Mouse (Mus musculus) ES-Bruce4 (cell line): ENCODE measurements around the gene Wdr93. TPM values are rescaled to one million over a fixed set of nuclear protein-coding genes. Genes with fewer than 3 reads are reported as not detected.

ENCODE experiments used
- H3K27ac ChIP-seq: 2 replicates; pipeline ENCODE4 v1.5.1; 2012; ENCODE audit warnings: low read length, inconsistent platforms; ENCODE audit not compliant: insufficient read depth
- H3K27me3 ChIP-seq: 2 replicates; pipeline ENCODE4 v1.6.1; 2012; ENCODE audit warnings: mild to moderate bottlenecking, low read length, inconsistent platforms; ENCODE audit not compliant: control insufficient read depth, poor library complexity, insufficient read depth, severe bottlenecking
- H3K36me3 ChIP-seq: 2 replicates; pipeline ENCODE4 v1.6.1; 2012; ENCODE audit warnings: inconsistent platforms, mild to moderate bottlenecking, low read length, moderate library complexity; ENCODE audit not compliant: control insufficient read depth, poor library complexity, insufficient read depth, severe bottlenecking
- H3K4me1 ChIP-seq: one replicate; pipeline ENCODE4 v1.8.1; 2011; ENCODE audit warnings: low read length; ENCODE audit not compliant: control insufficient read depth, insufficient read depth
- H3K4me3 ChIP-seq: 2 replicates; pipeline ENCODE4 v1.5.1; 2011; ENCODE audit warnings: low read depth, mild to moderate bottlenecking, low read length
- H3K9ac ChIP-seq: 2 replicates; pipeline ENCODE4 v1.6.1; 2012; ENCODE audit warnings: low read depth, mild to moderate bottlenecking, inconsistent platforms; ENCODE audit not compliant: poor library complexity, severe bottlenecking
- H3K9me3 ChIP-seq: replicated peaks from 2 replicates; pipeline ENCODE4 v1.6.1; 2012; ENCODE audit warnings: mild to moderate bottlenecking, low read length, inconsistent platforms; ENCODE audit not compliant: control insufficient read depth, poor library complexity, insufficient read depth, severe bottlenecking
- CTCF ChIP-seq: IDR thresholded peaks from one replicate; pipeline ENCODE4 v1.8.1; 2011; ENCODE audit warnings: low read depth, low read length
- EP300 ChIP-seq: IDR thresholded peaks from 2 replicates; pipeline ENCODE4 v1.6.1; 2011; ENCODE audit warnings: low read depth, low read length; ENCODE audit not compliant: insufficient read depth
- POLR2A ChIP-seq: IDR thresholded peaks from one replicate; pipeline ENCODE4 v1.8.1; 2011; ENCODE audit warnings: low read length; ENCODE audit not compliant: insufficient read depth
- polyA plus RNA-seq: library from polyadenylated mRNA; stranded (reverse); fragments of >200 nt; gene quantifications from 2 replicates; pipeline ENCODE4 v1.2.4, GENCODE M21; 2011; ENCODE audit warnings: low read depth; ENCODE audit not compliant: missing spikeins, insufficient read depth, insufficient read length

Wdr93 gene
- polyA plus RNA-seq, 1 experiment, result 1.9 TPM

DNA sequence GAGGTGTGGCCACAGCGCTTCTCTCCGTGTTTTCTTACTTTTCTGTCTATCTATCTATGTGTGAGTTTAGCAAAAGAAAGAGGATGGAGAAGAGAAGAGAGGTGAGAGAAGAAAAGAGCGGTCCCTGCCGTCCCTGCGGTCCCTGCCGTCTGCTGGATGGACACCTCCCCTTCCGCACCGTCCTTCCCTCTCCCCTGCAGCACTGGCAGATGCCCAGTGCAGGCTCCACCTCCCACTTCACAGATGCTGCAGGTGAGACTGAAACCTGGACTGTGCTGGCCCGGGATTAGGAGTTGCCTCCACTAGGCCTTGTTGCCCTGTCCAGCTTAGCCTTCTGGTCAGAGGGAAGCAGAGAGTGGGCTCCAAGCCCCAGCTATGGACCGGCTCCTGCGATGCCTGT is 58.4 kb downstream of the Wdr93 start:
- no peaks in the 10 kb centered on the region for H3K9me3 ChIP-seq
- no peaks in the 10 kb centered on the region for H3K27me3 ChIP-seq
- no peaks in the 10 kb centered on the region for H3K36me3 ChIP-seq
- no peak overlapping the region for H3K27ac ChIP-seq
- H3K4me3 ChIP-seq, result no peak overlapping the region
- H3K4me1 ChIP-seq, result peaks cover 1% of the 10 kb centered on the region
- no peak for TF ChIP-seq CTCF
- no peak for TF ChIP-seq EP300
- no peak for TF ChIP-seq POLR2A
- H3K9ac ChIP-seq, result no peak overlapping the region

DNA sequence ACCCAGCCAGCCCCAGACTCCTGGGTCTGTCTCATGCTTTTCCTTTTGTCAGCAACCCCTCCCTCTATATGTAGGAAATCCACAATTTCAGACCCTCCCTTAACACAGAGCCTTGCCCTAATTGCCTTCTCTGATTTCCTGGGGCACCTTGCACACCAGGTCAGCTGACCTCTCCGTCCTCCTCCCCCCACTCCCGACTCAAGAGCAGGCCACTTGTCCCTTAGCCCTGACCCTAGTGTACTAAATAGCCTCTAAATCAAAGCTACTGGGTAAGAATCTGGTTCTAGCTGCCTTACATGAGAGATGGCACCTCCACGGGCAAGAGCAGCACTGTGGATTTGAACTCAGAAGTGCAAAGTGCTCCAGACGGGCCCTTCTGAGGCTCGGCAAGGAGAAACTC is 59.1 kb downstream of the Wdr93 start:
- Histone ChIP-seq H3K4me3 (no peak overlapping the region), H3K9ac (no peak overlapping the region), H3K4me1 (peaks cover 1% of the 10 kb centered on the region), H3K9me3 (no peaks in the 10 kb centered on the region), H3K27me3 (no peaks in the 10 kb centered on the region), H3K27ac (no peak overlapping the region), H3K36me3 (no peaks in the 10 kb centered on the region)
- TF ChIP-seq EP300 (no peak), CTCF (no peak), POLR2A (no peak)

GRCm38 (mm10) chr7:79803887-79804286 is 60.9 kb downstream of the Wdr93 start:
- Histone ChIP-seq H3K9ac (no peak overlapping the region), H3K27me3 (no peaks in the 10 kb centered on the region), H3K4me3 (no peak overlapping the region), H3K36me3 (no peaks in the 10 kb centered on the region), H3K9me3 (no peaks in the 10 kb centered on the region), H3K27ac (no peak overlapping the region), H3K4me1 (peaks cover 1% of the 10 kb centered on the region)
- TF ChIP-seq CTCF (no peak), EP300 (no peak), POLR2A (no peak)

GRCm38 (mm10) chr7:79808561-79808960 is 65.6 kb downstream of the Wdr93 start:
- Histone ChIP-seq H3K27ac (no peak overlapping the region), H3K4me3 (no peak overlapping the region), H3K4me1 (no peaks in the 10 kb centered on the region), H3K27me3 (no peaks in the 10 kb centered on the region; the same call in 1 of the 2 replicates), H3K9me3 (no peaks in the 10 kb centered on the region), H3K9ac (no peak overlapping the region), H3K36me3 (no peaks in the 10 kb centered on the region)
- TF ChIP-seq EP300 (no peak), CTCF (no peak), POLR2A (no peak)

DNA sequence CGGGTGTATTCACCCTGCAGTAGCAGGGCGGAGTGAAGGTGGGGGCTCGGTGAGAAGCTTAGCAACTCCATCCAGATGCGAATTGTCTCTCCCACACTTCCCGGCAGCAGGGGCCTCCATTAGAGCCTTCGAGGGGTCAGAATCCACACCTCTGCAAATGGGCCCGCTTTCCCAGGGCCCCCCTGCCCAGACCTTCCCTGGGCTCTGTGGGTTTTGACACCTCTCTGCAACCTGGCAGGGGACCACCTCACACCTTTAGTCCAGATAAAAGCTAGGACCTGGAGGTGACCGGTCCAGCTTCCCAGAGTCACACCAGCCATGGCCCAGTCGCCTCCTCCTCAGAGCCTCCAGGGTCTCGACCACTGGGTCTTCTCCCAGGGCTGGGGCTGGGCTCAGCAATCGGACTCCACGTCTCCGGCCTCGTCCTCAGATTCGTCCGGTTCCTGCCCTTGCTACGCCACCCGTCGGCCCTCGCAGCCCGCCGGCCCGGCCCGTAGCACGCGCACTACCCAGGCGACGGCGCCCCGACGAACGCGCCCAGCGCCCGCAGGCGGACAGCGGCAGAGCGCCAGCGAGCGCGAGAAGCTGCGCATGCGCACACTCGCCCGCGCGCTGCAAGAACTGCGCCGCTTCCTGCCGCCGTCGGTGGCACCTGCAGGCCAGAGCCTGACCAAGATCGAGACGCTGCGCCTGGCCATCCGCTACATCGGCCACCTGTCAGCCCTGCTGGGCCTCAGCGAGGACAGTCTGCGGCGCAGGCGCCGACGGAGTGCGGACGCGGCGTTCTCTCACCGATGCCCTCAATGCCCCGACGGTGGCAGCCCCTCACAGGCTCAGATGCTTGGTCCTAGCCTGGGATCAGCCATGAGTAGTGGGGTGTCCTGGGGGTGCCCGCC is 67.9 kb downstream of the Wdr93 start, which contains the start of gene Mesp2:
Gene Mesp2, plus strand, starts transcription at position 117 of the 896 bp plus-strand sequence.
- TF ChIP-seq CTCF (no peak), EP300 (no peak; the same call in 1 of the 2 replicates), POLR2A (no peak)
- H3K36me3 ChIP-seq, result no peaks in the 10 kb centered on the region
- peak within 1 kb of the TSS; percentile 39 for H3K4me3 ChIP-seq
- H3K9me3 ChIP-seq, result no peaks in the 10 kb centered on the region
- H3K9ac ChIP-seq, result peak within 1 kb of the TSS; percentile 16; the same call in 1 of the 2 replicates
- H3K27ac ChIP-seq, result no peak within 1 kb of the TSS
- no peaks in the 10 kb centered on the region; the same call in 1 of the 2 replicates for H3K27me3 ChIP-seq
- no peaks in the 10 kb centered on the region for H3K4me1 ChIP-seq

- H3K9ac ChIP-seq, result no peak overlapping the region
- peaks cover under 1% of the 10 kb centered on the region for H3K4me1 ChIP-seq
- no peaks in the 10 kb centered on the region; the same call in 1 of the 2 replicates for H3K27me3 ChIP-seq
- H3K27ac ChIP-seq, result no peak overlapping the region
- H3K36me3 ChIP-seq, result no peaks in the 10 kb centered on the region
- no peak overlapping the region for H3K4me3 ChIP-seq
- no peaks in the 10 kb centered on the region for H3K9me3 ChIP-seq
- no peak for TF ChIP-seq POLR2A
- TF ChIP-seq CTCF, result no peak
- TF ChIP-seq EP300, result no peak
Measured at GRCm38 (mm10) chr7:79813409-79813808, 70.4 kb downstream of the Wdr93 start.
